Mouse (Mus musculus): ENCODE data around the gene Slc4a1ap. TPM values are rescaled to one million over a fixed set of nuclear protein-coding genes. Genes with fewer than 3 reads are reported as not detected.

Slc4a1ap gene
- polyA plus RNA-seq (2015; fragmentation: Nextera tagmentation; extraction: Ambion mirVana): 30.3 and 34.4 TPM in 2 replicates

GRCm38 (mm10) chr5:31526354-31527116, at the start of gene Slc4a1ap:
Slc4a1ap (plus strand) TSS chr5:31526995.
- H3K27ac ChIP-seq (ENCODE audit: low read depth, low read length): peak within 1 kb of the TSS; percentile 90
- WGBS: 1% methylated on average over 28 of the region's 28 CpGs
- H3K27me3 ChIP-seq (replicated peaks; ENCODE audit: control insufficient read depth, insufficient read depth, low read length): no peaks in the 10 kb centered on the region
- H3K4me1 ChIP-seq (ENCODE audit: control insufficient read depth, insufficient read depth, low read depth, low read length): peaks cover 27% of the 10 kb centered on the region
- H3K4me3 ChIP-seq (ENCODE audit: low read length): peak within 1 kb of the TSS; percentile 88
- H3K9me3 ChIP-seq (ENCODE audit: control insufficient read depth, low read length): no peaks in the 10 kb centered on the region
- H3K4me2 ChIP-seq (ENCODE audit: low read length): peak within 1 kb of the TSS; percentile 88
- peak within 1 kb of the TSS; percentile 86 for H3K9ac ChIP-seq (ENCODE audit: low read depth, low read length)
- peak; percentile 96 for ATAC-seq
- H3K36me3 ChIP-seq (ENCODE audit: control insufficient read depth, insufficient read depth, low read length): peaks cover 12% of the 10 kb centered on the region; the same call in 1 of the 2 replicates

- H3K36me3 ChIP-seq (ENCODE audit: control insufficient read depth, insufficient read depth, low read length): peaks cover 49% of the 10 kb centered on the region
- 96% methylated on average over 4 of the region's 4 CpGs for WGBS
- H3K27ac ChIP-seq (ENCODE audit: low read depth, low read length): no peak overlapping the region
Measured at GRCm38 (mm10) chr5:31480536-31480935, 46.3 kb upstream of the Slc4a1ap start.

GRCm38 (mm10) chr5:31485440-31485839, 41.4 kb upstream of the Slc4a1ap start, which contains the start of gene 4930548H24Rik:
4930548H24Rik (plus strand) TSS chr5:31485740.
- Histone ChIP-seq H3K4me2 (ENCODE audit: low read length) (no peak within 1 kb of the TSS), H3K36me3 (ENCODE audit: control insufficient read depth, insufficient read depth, low read length) (peaks cover 12% of the 10 kb centered on the region), H3K27ac (ENCODE audit: low read depth, low read length) (no peak within 1 kb of the TSS), H3K9ac (ENCODE audit: low read depth, low read length) (no peak within 1 kb of the TSS), H3K27me3 (replicated peaks; ENCODE audit: control insufficient read depth, insufficient read depth, low read length) (no peaks in the 10 kb centered on the region), H3K9me3 (ENCODE audit: control insufficient read depth, low read length) (no peaks in the 10 kb centered on the region), H3K4me3 (ENCODE audit: low read length) (no peak within 1 kb of the TSS), H3K4me1 (ENCODE audit: control insufficient read depth, insufficient read depth, low read depth, low read length) (no peaks in the 10 kb centered on the region)
- ATAC-seq: no peak
- WGBS: 96% methylated on average over 3 of the region's 3 CpGs

More at GRCm38 (mm10) chr5:31480536-31480935, 46.3 kb upstream of the Slc4a1ap start:
- no peak overlapping the region for H3K4me2 ChIP-seq (ENCODE audit: low read length)
- H3K9ac ChIP-seq (ENCODE audit: low read depth, low read length): no peak overlapping the region
- H3K27me3 ChIP-seq (replicated peaks; ENCODE audit: control insufficient read depth, insufficient read depth, low read length): no peaks in the 10 kb centered on the region
- H3K4me1 ChIP-seq (ENCODE audit: control insufficient read depth, insufficient read depth, low read depth, low read length): no peaks in the 10 kb centered on the region
- no peak overlapping the region for H3K4me3 ChIP-seq (ENCODE audit: low read length)
- no peaks in the 10 kb centered on the region for H3K9me3 ChIP-seq (ENCODE audit: control insufficient read depth, low read length)
- no peak for ATAC-seq

GRCm38 (mm10) chr5:31487889-31488288, 38.9 kb upstream of the Slc4a1ap start:
- Histone ChIP-seq H3K36me3 (ENCODE audit: control insufficient read depth, insufficient read depth, low read length) (no peaks in the 10 kb centered on the region), H3K27ac (ENCODE audit: low read depth, low read length) (no peak overlapping the region), H3K9me3 (ENCODE audit: control insufficient read depth, low read length) (no peaks in the 10 kb centered on the region), H3K4me3 (ENCODE audit: low read length) (no peak overlapping the region), H3K27me3 (replicated peaks; ENCODE audit: control insufficient read depth, insufficient read depth, low read length) (no peaks in the 10 kb centered on the region), H3K4me1 (ENCODE audit: control insufficient read depth, insufficient read depth, low read depth, low read length) (no peaks in the 10 kb centered on the region), H3K4me2 (ENCODE audit: low read length) (no peak overlapping the region), H3K9ac (ENCODE audit: low read depth, low read length) (no peak overlapping the region)
- ATAC-seq: no peak
- 94% methylated on average over 3 of the region's 3 CpGs for WGBS

- Histone ChIP-seq H3K27me3 (replicated peaks; ENCODE audit: control insufficient read depth, insufficient read depth, low read length) (no peaks in the 10 kb centered on the region), H3K27ac (ENCODE audit: low read depth, low read length) (no peak overlapping the region), H3K36me3 (ENCODE audit: control insufficient read depth, insufficient read depth, low read length) (no peaks in the 10 kb centered on the region), H3K9me3 (ENCODE audit: control insufficient read depth, low read length) (no peaks in the 10 kb centered on the region), H3K9ac (ENCODE audit: low read depth, low read length) (no peak overlapping the region), H3K4me2 (ENCODE audit: low read length) (no peak overlapping the region), H3K4me1 (ENCODE audit: control insufficient read depth, insufficient read depth, low read depth, low read length) (no peaks in the 10 kb centered on the region), H3K4me3 (ENCODE audit: low read length) (no peak overlapping the region)
- WGBS: 75% methylated on average over 7 of the region's 7 CpGs
- ATAC-seq: no peak
Measured at GRCm38 (mm10) chr5:31489116-31489769, 37.6 kb upstream of the Slc4a1ap start.

- Histone ChIP-seq H3K27me3 (replicated peaks; ENCODE audit: control insufficient read depth, insufficient read depth, low read length) (no peaks in the 10 kb centered on the region), H3K4me3 (ENCODE audit: low read length) (no peak overlapping the region), H3K9me3 (ENCODE audit: control insufficient read depth, low read length) (no peaks in the 10 kb centered on the region), H3K9ac (ENCODE audit: low read depth, low read length) (no peak overlapping the region), H3K4me1 (ENCODE audit: control insufficient read depth, insufficient read depth, low read depth, low read length) (peaks cover 9% of the 10 kb centered on the region), H3K4me2 (ENCODE audit: low read length) (no peak overlapping the region), H3K36me3 (ENCODE audit: control insufficient read depth, insufficient read depth, low read length) (peaks cover 5% of the 10 kb centered on the region; the same call in 1 of the 2 replicates), H3K27ac (ENCODE audit: low read depth, low read length) (no peak overlapping the region)
- no peak for ATAC-seq
- WGBS: 65% methylated on average over 1 of the region's 1 CpGs
Measured at GRCm38 (mm10) chr5:31492031-31492430, 34.8 kb upstream of the Slc4a1ap start.

- peak within 1 kb of the TSS; percentile 82 for H3K4me3 ChIP-seq (ENCODE audit: low read length)
- H3K27ac ChIP-seq (ENCODE audit: low read depth, low read length): peak within 1 kb of the TSS; percentile 58; the same call in 1 of the 2 replicates
- H3K9ac ChIP-seq (ENCODE audit: low read depth, low read length): peak within 1 kb of the TSS; percentile 82
- H3K36me3 ChIP-seq (ENCODE audit: control insufficient read depth, insufficient read depth, low read length): peaks cover 10% of the 10 kb centered on the region; the same call in 1 of the 2 replicates
- peaks cover 9% of the 10 kb centered on the region for H3K4me1 ChIP-seq (ENCODE audit: control insufficient read depth, insufficient read depth, low read depth, low read length)
- peak; percentile 100 for ATAC-seq
- WGBS: under 1% methylated on average over 49 of the region's 49 CpGs
- peak within 1 kb of the TSS; percentile 88 for H3K4me2 ChIP-seq (ENCODE audit: low read length)
- H3K27me3 ChIP-seq (replicated peaks; ENCODE audit: control insufficient read depth, insufficient read depth, low read length): no peaks in the 10 kb centered on the region
- H3K9me3 ChIP-seq (ENCODE audit: control insufficient read depth, low read length): no peaks in the 10 kb centered on the region
Measured at GRCm38 (mm10) chr5:31494513-31495297, 32.1 kb upstream of the Slc4a1ap start, which contains the start of gene Gpn1. Gpn1 (plus strand) TSS chr5:31494741.

GRCm38 (mm10) chr5:31504843-31505242, 22.0 kb upstream of the Slc4a1ap start:
- Histone ChIP-seq H3K9ac (ENCODE audit: low read depth, low read length) (no peak overlapping the region), H3K36me3 (ENCODE audit: control insufficient read depth, insufficient read depth, low read length) (peaks cover 50% of the 10 kb centered on the region), H3K27ac (ENCODE audit: low read depth, low read length) (no peak overlapping the region), H3K4me2 (ENCODE audit: low read length) (no peak overlapping the region), H3K4me1 (ENCODE audit: control insufficient read depth, insufficient read depth, low read depth, low read length) (no peaks in the 10 kb centered on the region), H3K9me3 (ENCODE audit: control insufficient read depth, low read length) (no peaks in the 10 kb centered on the region), H3K4me3 (ENCODE audit: low read length) (no peak overlapping the region), H3K27me3 (replicated peaks; ENCODE audit: control insufficient read depth, insufficient read depth, low read length) (no peaks in the 10 kb centered on the region)
- 92% methylated on average over 10 of the region's 10 CpGs for WGBS
- no peak for ATAC-seq
